Mouse (Mus musculus) limb, embryonic 14.5 days (tissue): ENCODE data around the gene Mapk8ip1. TPM values are rescaled to one million over a fixed set of nuclear protein-coding genes. Genes with fewer than 3 reads are reported as not detected.

ENCODE experiments used
- ATAC-seq: fragments of 200-750 bp; cut with Nextera tagmentation; 2 replicates; pipeline ENCODE4 v1.8.0; 2017; ENCODE audit warnings: low read depth, moderate number of reproducible peaks, moderate TSS enrichment; ENCODE audit not compliant: low FRiP score
- DNase-seq: peaks from one replicate; pipeline ENCODE4 v3.0.0-alpha.2; 2015; ENCODE audit warnings: low spot score
- H3K27ac ChIP-seq: fragments of 300-500 bp; sonication (generic); replicated peaks from 2 replicates; pipeline ENCODE4 v1.5.1; 2014; ENCODE audit warnings: low read depth, mild to moderate bottlenecking, low read length, moderate library complexity, mixed read lengths
- H3K27me3 ChIP-seq: fragments of 300-500 bp; sonication (generic); 2 replicates; pipeline ENCODE4 v1.6.1; 2014; ENCODE audit warnings: low read length, mixed read lengths; ENCODE audit not compliant: control insufficient read depth, insufficient read depth
- H3K36me3 ChIP-seq: fragments of 300-500 bp; sonication (generic); 2 replicates; pipeline ENCODE4 v1.6.1; 2014; ENCODE audit warnings: mild to moderate bottlenecking, low read length, moderate library complexity, mixed read lengths; ENCODE audit not compliant: control insufficient read depth, insufficient read depth
- H3K4me1 ChIP-seq: fragments of 300-500 bp; sonication (generic); 2 replicates; pipeline ENCODE4 v1.6.1; 2014; ENCODE audit warnings: antibody characterized with exemption, low read length, mixed read lengths; ENCODE audit not compliant: control insufficient read depth, insufficient read depth
- H3K4me2 ChIP-seq: fragments of 300-500 bp; sonication (generic); replicated peaks from 2 replicates; pipeline ENCODE4 v1.6.1; 2014; ENCODE audit warnings: low read depth, mild to moderate bottlenecking, low read length, moderate library complexity; ENCODE audit not compliant: severe bottlenecking
- H3K4me3 ChIP-seq: fragments of 300-500 bp; sonication (generic); replicated peaks from 2 replicates; pipeline ENCODE4 v1.5.1; 2014; ENCODE audit warnings: low read length
- H3K9ac ChIP-seq: fragments of 300-500 bp; sonication (generic); 2 replicates; pipeline ENCODE4 v1.6.1; 2014; ENCODE audit warnings: mild to moderate bottlenecking, low read depth, low read length, moderate library complexity; ENCODE audit not compliant: severe bottlenecking
- H3K9me3 ChIP-seq: fragments of 300-500 bp; sonication (generic); 2 replicates; pipeline ENCODE4 v1.6.1; 2016; ENCODE audit warnings: low read length; ENCODE audit not compliant: control insufficient read depth
- POLR2A ChIP-seq: fragments of 200-500 bp; IDR thresholded peaks from 2 replicates; pipeline ENCODE4 v1.8.0; 2012; ENCODE audit warnings: inconsistent platforms, mild to moderate bottlenecking, moderate library complexity, borderline replicate concordance; ENCODE audit not compliant: insufficient read depth, insufficient read length; ENCODE audit errors: extremely low read depth
- WGBS: fragments of 180-500 bp; shearing (Covaris S2); extraction: QIAGEN DNeasy Blood & Tissue Kit; methylation state at CpG from one replicate; pipeline ENCODE4 v1.1.7; 2014; 5-methylcytosine and 5-hydroxymethylcytosine counted together
- polyA plus RNA-seq, 2 experiments: library from polyadenylated mRNA; depleted of rRNA in 1 of 2; stranded (reverse) in 1 of 2; unstranded in 1 of 2; fragments of >200 nt; fragmentation: Nextera tagmentation in 1 of 2; extraction: Ambion mirVana in 1 of 2; gene quantifications; 2 replicates each; pipeline versions ENCODE4 v1.2.1 to v1.2.3; 2012 to 2014

Gene Mapk8ip1
- 42.5 and 54.8 TPM in 2 replicates for polyA plus RNA-seq (2012; rRNA removed)
- 12.9 and 13.8 TPM in 2 replicates for polyA plus RNA-seq (2014; fragmentation: Nextera tagmentation; extraction: Ambion mirVana)

- Histone ChIP-seq H3K9me3 (no peaks in the 10 kb centered on the region), H3K27ac (no peak within 1 kb of the TSS), H3K4me2 (peak within 1 kb of the TSS; percentile 92), H3K9ac (peak within 1 kb of the TSS; percentile 68), H3K4me3 (peak within 1 kb of the TSS; percentile 55), H3K27me3 (peaks cover 7% of the 10 kb centered on the region), H3K36me3 (peaks cover 22% of the 10 kb centered on the region), H3K4me1 (peaks cover 4% of the 10 kb centered on the region; the same call in 1 of the 2 replicates)
- 4% methylated on average over 23 of the region's 59 CpGs for WGBS
- ATAC-seq, result peak; percentile 78
- peak; percentile 13 for DNase-seq
- TF ChIP-seq POLR2A, result no peak
Observed at GRCm38 (mm10) chr2:92401091-92401561, at the start of gene Mapk8ip1. Gene Mapk8ip1 (minus strand): TSS chr2:92401263.

- no peaks in the 10 kb centered on the region for H3K36me3 ChIP-seq
- no peak overlapping the region for H3K4me2 ChIP-seq
- no peak for ATAC-seq
- no peak overlapping the region for H3K27ac ChIP-seq
- H3K4me1 ChIP-seq, result no peaks in the 10 kb centered on the region
- WGBS, result 68% methylated on average over 7 of the region's 7 CpGs
- H3K4me3 ChIP-seq, result no peak overlapping the region
- no peak for TF ChIP-seq POLR2A
- H3K27me3 ChIP-seq, result no peaks in the 10 kb centered on the region
- no peaks in the 10 kb centered on the region for H3K9me3 ChIP-seq
- no peak overlapping the region for H3K9ac ChIP-seq
- DNase-seq, result no peak
Observed at GRCm38 (mm10) chr2:92447121-92447740, 46.2 kb upstream of the Mapk8ip1 start.

- Histone ChIP-seq H3K27me3 (no peaks in the 10 kb centered on the region), H3K4me3 (no peak overlapping the region), H3K9me3 (no peaks in the 10 kb centered on the region), H3K9ac (no peak overlapping the region), H3K4me2 (no peak overlapping the region), H3K36me3 (no peaks in the 10 kb centered on the region), H3K4me1 (no peaks in the 10 kb centered on the region), H3K27ac (no peak overlapping the region)
- TF ChIP-seq POLR2A, result no peak
- ATAC-seq (no peak), DNase-seq (no peak)
- 67% methylated on average over 8 of the region's 8 CpGs for WGBS
Observed at GRCm38 (mm10) chr2:92446656-92447055, 45.6 kb upstream of the Mapk8ip1 start.

GRCm38 (mm10) chr2:92445890-92446289 is 44.8 kb upstream of the Mapk8ip1 start:
- no peak overlapping the region for H3K4me3 ChIP-seq
- DNase-seq (no peak), ATAC-seq (no peak)
- H3K4me2 ChIP-seq, result no peak overlapping the region
- H3K9me3 ChIP-seq, result no peaks in the 10 kb centered on the region
- TF ChIP-seq POLR2A, result no peak
- H3K27me3 ChIP-seq, result no peaks in the 10 kb centered on the region
- WGBS, result 44% methylated on average over 9 of the region's 9 CpGs
- no peak overlapping the region for H3K9ac ChIP-seq
- H3K36me3 ChIP-seq, result no peaks in the 10 kb centered on the region
- H3K4me1 ChIP-seq, result no peaks in the 10 kb centered on the region
- H3K27ac ChIP-seq, result no peak overlapping the region

GRCm38 (mm10) chr2:92444376-92444775 is 43.3 kb upstream of the Mapk8ip1 start:
- Histone ChIP-seq H3K4me2 (no peak overlapping the region), H3K27me3 (no peaks in the 10 kb centered on the region), H3K36me3 (no peaks in the 10 kb centered on the region), H3K4me1 (no peaks in the 10 kb centered on the region), H3K9me3 (no peaks in the 10 kb centered on the region), H3K27ac (no peak overlapping the region), H3K9ac (no peak overlapping the region), H3K4me3 (no peak overlapping the region)
- ATAC-seq (no peak), DNase-seq (no peak)
- no peak for TF ChIP-seq POLR2A
- 66% methylated on average over 4 of the region's 4 CpGs for WGBS
